Mouse (Mus musculus) heart, embryonic 14.5 days (tissue): Measurements from ENCODE around the gene Slc29a3. TPM values are rescaled to one million over a fixed set of nuclear protein-coding genes. Genes with fewer than 3 reads are reported as not detected.

ENCODE experiments used
- ATAC-seq: fragments of 200-750 bp; cut with Nextera tagmentation; 2 replicates; pipeline ENCODE4 v1.8.0; 2017; ENCODE audit warnings: low read depth, moderate TSS enrichment; ENCODE audit not compliant: insufficient number of reproducible peaks, insufficient read depth, low FRiP score
- H3K27ac ChIP-seq, 2 experiments: fragments of 200-500 bp in 1 of 2; fragments of 300-500 bp in 1 of 2; sonication (generic) in 1 of 2; replicated peaks in 1 of 2; 2 replicates each; pipeline ENCODE4 v1.5.1; 2012 to 2014; ENCODE audit warnings: low read depth in 2 of 2, low read length in 2 of 2, control low read depth in 1 of 2, mild to moderate bottlenecking in 1 of 2, mixed read lengths in 1 of 2; ENCODE audit not compliant: control insufficient read depth in 1 of 2, insufficient read depth in 1 of 2
- H3K27me3 ChIP-seq: fragments of 300-500 bp; sonication (generic); 2 replicates; pipeline ENCODE4 v1.6.1; 2014; ENCODE audit warnings: mild to moderate bottlenecking, low read length, control low read depth; ENCODE audit not compliant: control insufficient read depth, insufficient read depth
- H3K36me3 ChIP-seq: fragments of 300-500 bp; sonication (generic); 2 replicates; pipeline ENCODE4 v1.6.1; 2014; ENCODE audit warnings: mild to moderate bottlenecking, control low read depth, low read length, mixed read lengths; ENCODE audit not compliant: control insufficient read depth, insufficient read depth
- H3K4me1 ChIP-seq, 2 experiments: fragments of 200-500 bp in 1 of 2; fragments of 300-500 bp in 1 of 2; sonication (generic) in 1 of 2; 2 replicates each; pipeline ENCODE4 v1.6.1; 2012 to 2014; ENCODE audit warnings: low read length in 2 of 2, control low read depth in 1 of 2, mixed read lengths in 1 of 2; ENCODE audit not compliant: control insufficient read depth in 2 of 2, insufficient read depth in 2 of 2
- H3K4me2 ChIP-seq: fragments of 300-500 bp; sonication (generic); 2 replicates; pipeline ENCODE4 v1.6.1; 2014; ENCODE audit warnings: mild to moderate bottlenecking, low read length
- H3K4me3 ChIP-seq, 2 experiments: fragments of 200-500 bp in 1 of 2; fragments of 300-500 bp in 1 of 2; sonication (generic) in 1 of 2; 2 replicates each; pipeline ENCODE4 v1.5.1; 2012 to 2014; ENCODE audit warnings: low read length in 2 of 2, mild to moderate bottlenecking in 2 of 2, control low read depth in 1 of 2, low read depth in 1 of 2, moderate library complexity in 1 of 2; ENCODE audit not compliant: control insufficient read depth in 1 of 2, insufficient read depth in 1 of 2
- H3K9ac ChIP-seq: fragments of 300-500 bp; sonication (generic); 2 replicates; pipeline ENCODE4 v1.6.1; 2014; ENCODE audit warnings: mild to moderate bottlenecking, low read length
- H3K9me3 ChIP-seq: fragments of 300-500 bp; sonication (generic); 2 replicates; pipeline ENCODE4 v1.6.1; 2016; ENCODE audit warnings: low read length, control low read depth; ENCODE audit not compliant: control insufficient read depth
- WGBS: fragments of 180-500 bp; shearing (Covaris S2); extraction: QIAGEN DNeasy Blood & Tissue Kit; methylation state at CpG from one replicate; pipeline ENCODE4 v1.1.7; 2014; 5-methylcytosine and 5-hydroxymethylcytosine counted together
- polyA plus RNA-seq: library from polyadenylated mRNA; unstranded; fragments of >200 nt; fragmentation: Nextera tagmentation; extraction: Ambion mirVana; gene quantifications from 2 replicates; pipeline ENCODE4 v1.2.1, GENCODE M21; 2014

Gene Slc29a3
- polyA plus RNA-seq, 1 experiment from 2014 or later = 4.4 TPM

GRCm38 (mm10) chr10:60762126-60762525 is 9.5 kb upstream of the Slc29a3 start:
- peaks cover 46% of the 10 kb centered on the region for H3K36me3 ChIP-seq
- H3K9ac ChIP-seq = no peak overlapping the region
- no peak overlapping the region for H3K4me3 ChIP-seq
- H3K9me3 ChIP-seq = no peaks in the 10 kb centered on the region
- no peak overlapping the region for H3K27ac ChIP-seq
- no peak for ATAC-seq
- WGBS = 83% methylated on average over 1 of the region's 1 CpGs
- no peaks in the 10 kb centered on the region for H3K27me3 ChIP-seq
- H3K4me1 ChIP-seq = no peaks in the 10 kb centered on the region
- H3K4me2 ChIP-seq = no peak overlapping the region

GRCm38 (mm10) chr10:60760377-60760776 is 7.8 kb upstream of the Slc29a3 start:
- no peaks in the 10 kb centered on the region for H3K4me1 ChIP-seq
- peaks cover 28% of the 10 kb centered on the region for H3K36me3 ChIP-seq
- H3K4me2 ChIP-seq = no peak overlapping the region
- H3K9me3 ChIP-seq = 0 out of 2 replicates have a peak, but pooled peaks cover 3% of the 10 kb centered on the region
- no peak overlapping the region for H3K4me3 ChIP-seq
- H3K27ac ChIP-seq = no peak overlapping the region
- no peak overlapping the region for H3K9ac ChIP-seq
- 7% methylated on average over 14 of the region's 14 CpGs for WGBS
- no peaks in the 10 kb centered on the region for H3K27me3 ChIP-seq
- peak; percentile 62; the same call in 1 of the 2 replicates for ATAC-seq

- no peak overlapping the region for H3K9ac ChIP-seq
- H3K27ac ChIP-seq = no peak overlapping the region
- H3K27me3 ChIP-seq = no peaks in the 10 kb centered on the region
- no peak overlapping the region for H3K4me3 ChIP-seq
- H3K9me3 ChIP-seq = 0 out of 2 replicates have a peak, but pooled peaks cover 3% of the 10 kb centered on the region
- 0 out of 2 replicates have a peak, but pooled peaks cover 4% of the 10 kb centered on the region for H3K36me3 ChIP-seq
- H3K4me2 ChIP-seq = no peak overlapping the region
- peaks cover 4 to 6% of the 10 kb centered on the region in 2 experiments; a peak in 2 of 4 replicates for H3K4me1 ChIP-seq
- no peak for ATAC-seq
- WGBS = 5% methylated on average over 7 of the region's 7 CpGs
Measured at GRCm38 (mm10) chr10:60756992-60757391, 4.4 kb upstream of the Slc29a3 start.

GRCm38 (mm10) chr10:60756146-60756545 is 3.6 kb upstream of the Slc29a3 start:
- Histone ChIP-seq H3K9ac (no peak overlapping the region), H3K4me1 (peaks cover 7 to 8% of the 10 kb centered on the region in 2 experiments; a peak in 2 of 4 replicates), H3K4me2 (no peak overlapping the region), H3K36me3 (no peaks in the 10 kb centered on the region), H3K27me3 (no peaks in the 10 kb centered on the region), H3K27ac (no peak overlapping the region), H3K4me3 (no peak overlapping the region), H3K9me3 (0 out of 2 replicates have a peak, but pooled peaks cover 3% of the 10 kb centered on the region)
- no peak for ATAC-seq

- peaks cover 7 to 8% of the 10 kb centered on the region in 2 experiments; a peak in 2 of 4 replicates for H3K4me1 ChIP-seq
- no peak overlapping the region for H3K4me3 ChIP-seq
- 71% methylated on average over 8 of the region's 8 CpGs for WGBS
- H3K36me3 ChIP-seq = peaks cover 10% of the 10 kb centered on the region; the same call in 1 of the 2 replicates
- no peak for ATAC-seq
- H3K9ac ChIP-seq = no peak overlapping the region
- H3K4me2 ChIP-seq = no peak overlapping the region
- no peaks in the 10 kb centered on the region for H3K27me3 ChIP-seq
- 0 out of 2 replicates have a peak, but pooled peaks cover 3% of the 10 kb centered on the region for H3K9me3 ChIP-seq
- H3K27ac ChIP-seq = no peak overlapping the region
Measured at GRCm38 (mm10) chr10:60753941-60754340, 1.3 kb upstream of the Slc29a3 start.

DNA sequence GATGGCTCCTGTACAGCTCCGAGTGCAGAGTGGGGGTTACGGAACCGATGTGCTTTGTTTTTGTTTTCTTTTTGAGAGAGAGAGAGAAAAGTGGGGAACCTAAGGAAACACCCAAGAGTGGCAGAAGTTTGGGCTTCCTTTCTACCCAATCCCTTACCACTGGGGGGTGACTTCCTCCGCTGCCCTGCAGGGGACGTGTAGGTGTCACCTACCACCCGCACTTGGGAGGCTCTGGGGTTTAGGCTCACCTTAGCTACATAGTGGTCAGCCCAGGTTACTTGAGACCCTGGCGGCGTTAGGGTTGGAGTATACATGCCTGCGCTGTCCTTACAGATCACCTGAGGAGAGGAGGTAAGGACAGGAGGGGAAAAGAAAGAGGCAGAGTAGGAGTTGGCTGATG is 667 bp upstream of the Slc29a3 start:
- Histone ChIP-seq H3K9ac (peak overlapping the region; percentile 86), H3K27me3 (no peaks in the 10 kb centered on the region), H3K36me3 (peaks cover 16% of the 10 kb centered on the region; the same call in 1 of the 2 replicates), H3K4me2 (peak overlapping the region; percentile 76), H3K27ac (no peak overlapping the region), H3K9me3 (0 out of 2 replicates have a peak, but pooled peaks cover 3% of the 10 kb centered on the region), H3K4me3 (peak overlapping the region in 1 of 2 experiments; percentile 60; a peak in 1 of 4 replicates), H3K4me1 (peaks cover 7 to 8% of the 10 kb centered on the region in 2 experiments; a peak in 2 of 4 replicates)
- ATAC-seq = no peak
- 73% methylated on average over 9 of the region's 9 CpGs for WGBS

GRCm38 (mm10) chr10:60747667-60748212 is 4.9 kb downstream of the Slc29a3 start:
- Histone ChIP-seq H3K36me3 (peaks cover 21% of the 10 kb centered on the region; the same call in 1 of the 2 replicates), H3K27ac (no peak overlapping the region), H3K4me1 (peaks cover 4 to 5% of the 10 kb centered on the region in 2 experiments; a peak in 2 of 4 replicates), H3K27me3 (no peaks in the 10 kb centered on the region), H3K4me2 (no peak overlapping the region), H3K9me3 (no peaks in the 10 kb centered on the region), H3K9ac (no peak overlapping the region), H3K4me3 (no peak overlapping the region)
- no peak for ATAC-seq
- WGBS = 76% methylated on average over 6 of the region's 6 CpGs
